Mouse (Mus musculus) frontal cortex, adult 2 months (tissue): ENCODE data around the gene Trim42. TPM values are rescaled to one million over a fixed set of nuclear protein-coding genes. Genes with fewer than 3 reads are reported as not detected.
A peak's percentile ranks its signal among the peaks of the same experiment; 100 is the strongest.

ENCODE experiments used
- DNase-seq, 2 experiments: peaks; one replicate each; pipeline ENCODE4 v3.0.0; 2022; ENCODE audit warnings: low spot score in 1 of 2; ENCODE audit errors: extremely low spot score in 1 of 2
- polyA plus RNA-seq: library from polyadenylated mRNA; depleted of rRNA; stranded (reverse); fragments of >200 nt; gene quantifications from 2 replicates; pipeline ENCODE4 v1.2.3, GENCODE M21; 2012; rRNA removed

Gene Trim42
- polyA plus RNA-seq = not detected in 2 replicates

GRCm38 (mm10) chr9:97369591-97369990 is at the start of gene Trim42:
Gene Trim42 (minus strand): TSS chr9:97369958.
- DNase-seq = no peak

GRCm38 (mm10) chr9:97414876-97415668 is 45.3 kb upstream of the Trim42 start:
- DNase-seq = no peak

- DNase-seq = no peak
These were observed 38.4 kb upstream of the Trim42 start for GRCm38 (mm10) chr9:97408142-97408541.

DNA sequence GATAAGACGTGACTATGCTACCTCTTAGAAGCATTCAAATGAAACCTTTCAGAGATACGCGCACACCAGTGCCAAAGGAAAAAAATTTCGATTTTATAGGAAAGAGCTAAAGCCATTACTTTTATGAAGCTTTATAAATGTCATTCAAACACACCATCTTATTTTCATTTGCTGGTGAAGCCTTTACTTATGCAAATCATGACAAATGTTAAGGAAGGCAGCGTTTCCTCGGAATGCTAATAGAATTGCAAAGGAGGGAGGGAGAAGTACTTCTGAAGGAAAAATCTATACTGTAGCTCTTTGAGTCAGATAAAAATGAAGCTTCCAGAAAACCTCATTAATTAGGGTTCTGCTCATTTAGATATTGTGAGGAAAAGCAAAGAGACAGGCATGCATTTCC is 13.3 kb downstream of the Trim42 start:
- no peak for DNase-seq

DNA sequence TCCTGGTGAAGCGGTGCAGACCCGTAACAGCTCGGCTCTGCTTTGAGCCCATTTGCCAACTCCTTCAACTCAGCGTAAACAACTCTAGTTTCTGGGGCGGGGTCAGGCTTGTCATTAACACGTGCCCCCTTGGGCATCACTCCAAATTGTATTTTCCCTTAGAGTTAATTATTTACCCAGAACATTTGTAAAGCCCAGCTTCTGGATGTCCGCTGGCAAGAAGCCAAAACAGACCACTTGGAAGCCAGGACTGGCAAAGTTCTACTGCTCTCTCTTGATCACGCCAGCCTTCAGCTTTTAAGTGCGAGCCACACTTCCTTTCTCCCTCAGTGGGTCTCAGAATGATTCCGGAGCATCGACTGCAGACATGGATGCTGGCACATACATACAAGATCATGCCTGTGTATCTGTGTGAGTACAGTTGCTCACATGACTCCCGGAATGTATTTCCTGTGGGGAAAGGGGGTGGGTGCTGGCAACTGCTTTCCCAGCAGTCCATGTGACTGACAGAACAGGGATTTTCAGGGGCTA is 24.9 kb downstream of the Trim42 start:
- DNase-seq = no peak

- no peak for DNase-seq
These were observed 28.0 kb downstream of the Trim42 start for GRCm38 (mm10) chr9:97341772-97342171.

- DNase-seq = peak in 1 of 2 experiments; percentile 79
These were observed 46.9 kb downstream of the Trim42 start for GRCm38 (mm10) chr9:97322846-97323245.

DNA sequence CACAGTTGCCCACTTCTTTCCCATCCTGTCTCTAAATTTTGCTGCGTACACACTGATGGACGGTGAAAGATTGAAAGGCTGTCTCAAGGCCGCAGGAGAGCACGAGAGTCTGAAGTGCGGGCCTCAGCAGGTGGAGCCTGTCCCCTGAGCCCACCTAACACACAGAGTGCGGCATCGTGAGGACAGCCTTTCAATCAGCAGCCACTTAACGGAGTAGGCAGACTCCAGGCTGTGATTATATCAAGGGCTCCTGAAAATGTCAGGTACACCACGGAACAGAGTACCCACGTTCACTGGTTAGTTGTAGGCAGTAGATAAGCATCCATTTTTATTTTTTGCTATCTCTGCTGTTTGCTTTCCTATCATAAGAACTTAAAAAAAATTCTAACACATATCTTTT is 47.6 kb downstream of the Trim42 start:
- DNase-seq = no peak

DNA sequence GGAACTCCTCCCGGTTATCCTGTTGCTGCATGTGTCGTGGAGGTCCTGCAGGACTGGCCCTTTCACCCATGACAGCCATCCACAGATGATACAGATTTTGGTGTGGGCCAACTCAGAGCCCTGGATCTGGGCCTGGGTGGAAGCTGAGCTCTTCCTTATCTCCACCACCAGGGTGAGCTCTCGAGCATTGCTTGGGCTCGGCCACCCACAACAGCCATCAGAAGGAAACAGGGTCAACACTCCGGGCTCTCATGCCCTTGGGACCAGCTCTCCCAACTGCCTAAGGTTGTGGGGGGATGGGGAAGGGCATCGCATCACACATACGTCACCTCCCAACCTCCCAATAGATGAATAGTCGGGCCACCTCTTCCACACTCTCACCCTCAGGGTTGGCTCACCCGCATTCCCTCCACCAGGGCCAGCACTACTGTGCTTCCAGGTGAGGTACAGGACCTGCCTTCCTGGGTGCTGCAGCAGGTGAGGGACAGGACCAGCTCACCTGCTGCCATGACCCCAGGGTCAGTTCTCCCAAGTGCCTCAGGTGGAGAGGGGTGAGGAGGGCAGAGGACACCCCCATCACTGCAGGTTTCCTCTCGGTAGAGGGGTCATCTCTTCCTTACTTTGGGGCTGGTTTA is 54.2 kb downstream of the Trim42 start:
- DNase-seq = peak in 1 of 2 experiments; percentile 38

GRCm38 (mm10) chr9:97311614-97312013 is 58.1 kb downstream of the Trim42 start:
- no peak for DNase-seq

DNA sequence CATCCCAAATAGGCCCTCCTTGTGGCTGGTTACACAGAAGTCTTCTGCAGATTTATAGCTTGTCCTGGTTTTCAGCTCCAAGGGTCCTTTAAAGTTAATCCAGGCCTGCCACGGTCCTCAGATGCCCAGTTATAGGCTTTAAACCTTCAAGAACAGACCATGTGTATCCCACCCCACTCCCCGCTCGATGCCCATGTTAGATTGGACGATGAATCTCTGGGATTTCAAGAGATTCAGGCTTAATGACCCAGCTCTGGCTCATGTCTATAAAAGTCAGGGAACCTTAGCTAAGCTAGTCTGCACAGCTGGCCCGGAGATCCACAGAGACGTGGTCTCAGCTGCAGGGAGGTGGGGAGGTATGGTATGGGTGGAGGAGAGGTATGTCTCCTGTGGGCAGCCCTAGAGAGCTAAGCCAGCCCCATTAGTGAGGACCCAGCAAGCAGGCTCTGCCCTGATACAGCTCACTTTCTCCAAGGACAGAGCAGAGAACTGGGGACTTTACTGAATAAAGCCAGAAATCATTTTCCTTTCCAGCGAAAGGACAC is 60.2 kb downstream of the Trim42 start:
- DNase-seq = no peak

- no peak for DNase-seq
These were observed 61.9 kb downstream of the Trim42 start for GRCm38 (mm10) chr9:97307705-97308485.
